Mouse (Mus musculus): ENCODE measurements around the gene Grasp. TPM values are rescaled to one million over a fixed set of nuclear protein-coding genes. Genes with fewer than 3 reads are reported as not detected.

The Grasp gene
- total and polyA plus RNA-seq, 3 experiments = 0.09 to 0.16 TPM; not detected in 1

- DNase-seq (ENCODE audit: low spot score) (no peak), ATAC-seq (ENCODE audit: extremely low read depth, insufficient number of reproducible peaks, low FRiP score, poor library complexity, severe bottlenecking) (no peak)
- no peaks in the 10 kb centered on the region for H3K27me3 ChIP-seq (ENCODE audit: insufficient read depth, low read length)
- H3K36me3 ChIP-seq (replicated peaks) = no peaks in the 10 kb centered on the region
- peaks cover 36% of the 10 kb centered on the region for H3K9me3 ChIP-seq (replicated peaks)
- TF ChIP-seq GATA1 (IDR thresholded peaks at IDR 0.05; ENCODE audit: borderline replicate concordance, low read length) = no peak
- no peak for TF ChIP-seq GATA2 (IDR thresholded peaks at IDR 0.05; ENCODE audit: borderline replicate concordance, low read depth, low read length)
- no peak for TF ChIP-seq CTCF (IDR thresholded peaks at IDR 0.05; ENCODE audit: low read depth, low read length)
- no peak for TF ChIP-seq POLR2AphosphoS5 (IDR thresholded peaks at IDR 0.05; ENCODE audit: insufficient replicate concordance, low read depth, low read length)
- no peak for TF ChIP-seq TAL1 (conservative IDR thresholded peaks at IDR 0.05; ENCODE audit: low read depth, low read length)
- no peak overlapping the region for H3K4me3 ChIP-seq (ENCODE audit: low read depth, low read length)
- H3K4me1 ChIP-seq (ENCODE audit: insufficient read depth, low read depth, low read length) = no peaks in the 10 kb centered on the region; the same call in 1 of the 2 replicates
These were observed 23.1 kb downstream of the Grasp start for GRCm38 (mm10) chr15:101247155-101247498.

- Histone ChIP-seq H3K4me1 (ENCODE audit: insufficient read depth, low read depth, low read length) (no peaks in the 10 kb centered on the region; the same call in 1 of the 2 replicates), H3K9me3 (replicated peaks) (peaks cover 34% of the 10 kb centered on the region), H3K27me3 (ENCODE audit: insufficient read depth, low read length) (no peaks in the 10 kb centered on the region), H3K4me3 (ENCODE audit: low read depth, low read length) (no peak overlapping the region), H3K36me3 (replicated peaks) (no peaks in the 10 kb centered on the region)
- no peak for ATAC-seq (ENCODE audit: extremely low read depth, insufficient number of reproducible peaks, low FRiP score, poor library complexity, severe bottlenecking)
- no peak for DNase-seq (ENCODE audit: low spot score)
- TF ChIP-seq GATA2 (IDR thresholded peaks at IDR 0.05; ENCODE audit: borderline replicate concordance, low read depth, low read length) (no peak), POLR2AphosphoS5 (IDR thresholded peaks at IDR 0.05; ENCODE audit: insufficient replicate concordance, low read depth, low read length) (no peak), GATA1 (IDR thresholded peaks at IDR 0.05; ENCODE audit: borderline replicate concordance, low read length) (no peak), TAL1 (conservative IDR thresholded peaks at IDR 0.05; ENCODE audit: low read depth, low read length) (no peak), CTCF (IDR thresholded peaks at IDR 0.05; ENCODE audit: low read depth, low read length) (no peak)
These were observed 24.2 kb downstream of the Grasp start for GRCm38 (mm10) chr15:101248029-101248710.

GRCm38 (mm10) chr15:101250220-101250800 lies 26.3 kb downstream of the Grasp start:
- Histone ChIP-seq H3K36me3 (replicated peaks) (no peaks in the 10 kb centered on the region), H3K4me3 (ENCODE audit: low read depth, low read length) (no peak overlapping the region), H3K4me1 (ENCODE audit: insufficient read depth, low read depth, low read length) (no peaks in the 10 kb centered on the region; the same call in 1 of the 2 replicates), H3K9me3 (replicated peaks) (peaks cover 49% of the 10 kb centered on the region), H3K27me3 (ENCODE audit: insufficient read depth, low read length) (peaks cover 8% of the 10 kb centered on the region; the same call in 1 of the 2 replicates)
- no peak for ATAC-seq (ENCODE audit: extremely low read depth, insufficient number of reproducible peaks, low FRiP score, poor library complexity, severe bottlenecking)
- TF ChIP-seq CTCF (IDR thresholded peaks at IDR 0.05; ENCODE audit: low read depth, low read length) (no peak), POLR2AphosphoS5 (IDR thresholded peaks at IDR 0.05; ENCODE audit: insufficient replicate concordance, low read depth, low read length) (no peak), GATA1 (IDR thresholded peaks at IDR 0.05; ENCODE audit: borderline replicate concordance, low read length) (no peak), GATA2 (IDR thresholded peaks at IDR 0.05; ENCODE audit: borderline replicate concordance, low read depth, low read length) (no peak), TAL1 (conservative IDR thresholded peaks at IDR 0.05; ENCODE audit: low read depth, low read length) (no peak)
- DNase-seq (ENCODE audit: low spot score) = no peak

GRCm38 (mm10) chr15:101251930-101252329 lies 27.9 kb downstream of the Grasp start:
- no peak for DNase-seq (ENCODE audit: low spot score)
- Histone ChIP-seq H3K27me3 (ENCODE audit: insufficient read depth, low read length) (peaks cover 10% of the 10 kb centered on the region; the same call in 1 of the 2 replicates), H3K36me3 (replicated peaks) (no peaks in the 10 kb centered on the region), H3K9me3 (replicated peaks) (peaks cover 46% of the 10 kb centered on the region), H3K4me3 (ENCODE audit: low read depth, low read length) (no peak overlapping the region), H3K4me1 (ENCODE audit: insufficient read depth, low read depth, low read length) (no peaks in the 10 kb centered on the region; the same call in 1 of the 2 replicates)
- ATAC-seq (ENCODE audit: extremely low read depth, insufficient number of reproducible peaks, low FRiP score, poor library complexity, severe bottlenecking) = no peak
- no peak for TF ChIP-seq GATA2 (IDR thresholded peaks at IDR 0.05; ENCODE audit: borderline replicate concordance, low read depth, low read length)
- TF ChIP-seq POLR2AphosphoS5 (IDR thresholded peaks at IDR 0.05; ENCODE audit: insufficient replicate concordance, low read depth, low read length) = no peak
- TF ChIP-seq TAL1 (conservative IDR thresholded peaks at IDR 0.05; ENCODE audit: low read depth, low read length) = no peak
- no peak for TF ChIP-seq GATA1 (IDR thresholded peaks at IDR 0.05; ENCODE audit: borderline replicate concordance, low read length)
- no peak for TF ChIP-seq CTCF (IDR thresholded peaks at IDR 0.05; ENCODE audit: low read depth, low read length)

- H3K9me3 ChIP-seq (replicated peaks) = peaks cover 44% of the 10 kb centered on the region
- no peak for ATAC-seq (ENCODE audit: extremely low read depth, insufficient number of reproducible peaks, low FRiP score, poor library complexity, severe bottlenecking)
- no peak overlapping the region for H3K4me3 ChIP-seq (ENCODE audit: low read depth, low read length)
- TF ChIP-seq TAL1 (conservative IDR thresholded peaks at IDR 0.05; ENCODE audit: low read depth, low read length) (no peak), GATA2 (IDR thresholded peaks at IDR 0.05; ENCODE audit: borderline replicate concordance, low read depth, low read length) (no peak), POLR2AphosphoS5 (IDR thresholded peaks at IDR 0.05; ENCODE audit: insufficient replicate concordance, low read depth, low read length) (no peak), GATA1 (IDR thresholded peaks at IDR 0.05; ENCODE audit: borderline replicate concordance, low read length) (no peak), CTCF (IDR thresholded peaks at IDR 0.05; ENCODE audit: low read depth, low read length) (no peak)
- H3K4me1 ChIP-seq (ENCODE audit: insufficient read depth, low read depth, low read length) = no peaks in the 10 kb centered on the region
- no peaks in the 10 kb centered on the region for H3K36me3 ChIP-seq (replicated peaks)
- H3K27me3 ChIP-seq (ENCODE audit: insufficient read depth, low read length) = peaks cover 10% of the 10 kb centered on the region; the same call in 1 of the 2 replicates
- no peak for DNase-seq (ENCODE audit: low spot score)
These were observed 28.6 kb downstream of the Grasp start for GRCm38 (mm10) chr15:101252614-101253013.

- DNase-seq (ENCODE audit: low spot score) = no peak
- Histone ChIP-seq H3K4me1 (ENCODE audit: insufficient read depth, low read depth, low read length) (no peaks in the 10 kb centered on the region), H3K27me3 (ENCODE audit: insufficient read depth, low read length) (peaks cover 10% of the 10 kb centered on the region; the same call in 1 of the 2 replicates), H3K36me3 (replicated peaks) (no peaks in the 10 kb centered on the region), H3K9me3 (replicated peaks) (peaks cover 45% of the 10 kb centered on the region), H3K4me3 (ENCODE audit: low read depth, low read length) (no peak overlapping the region)
- TF ChIP-seq GATA2 (IDR thresholded peaks at IDR 0.05; ENCODE audit: borderline replicate concordance, low read depth, low read length) = no peak
- ATAC-seq (ENCODE audit: extremely low read depth, insufficient number of reproducible peaks, low FRiP score, poor library complexity, severe bottlenecking) = no peak
These were observed 29.5 kb downstream of the Grasp start for GRCm38 (mm10) chr15:101253563-101253885.
